Mouse (Mus musculus) hindbrain, embryonic 11.5 days (tissue): ENCODE measurements around the gene Tbc1d9. TPM values are rescaled to one million over a fixed set of nuclear protein-coding genes. Genes with fewer than 3 reads are reported as not detected.

Experiments
- ATAC-seq: fragments of 200-750 bp; cut with Nextera tagmentation; 2 replicates; pipeline ENCODE4 v1.8.0; 2017; ENCODE audit warnings: mild to moderate bottlenecking, moderate TSS enrichment, moderate library complexity; ENCODE audit not compliant: low FRiP score
- DNase-seq: peaks from one replicate; pipeline ENCODE4 v3.0.0-alpha.2; 2015; ENCODE audit warnings: low spot score
- H3K27ac ChIP-seq: fragments of 300-500 bp; sonication (generic); 2 replicates; pipeline ENCODE4 v1.5.1; 2014; ENCODE audit warnings: mild to moderate bottlenecking, low read depth, low read length
- H3K27me3 ChIP-seq: fragments of 300-500 bp; sonication (generic); 2 replicates; pipeline ENCODE4 v1.6.1; 2014; ENCODE audit warnings: mild to moderate bottlenecking, low read length, moderate library complexity, mixed read lengths; ENCODE audit not compliant: control insufficient read depth, insufficient read depth
- H3K36me3 ChIP-seq: fragments of 300-500 bp; sonication (generic); 2 replicates; pipeline ENCODE4 v1.6.1; 2014; ENCODE audit warnings: mild to moderate bottlenecking, low read length, moderate library complexity, mixed read lengths; ENCODE audit not compliant: control insufficient read depth, insufficient read depth
- H3K4me1 ChIP-seq: fragments of 300-500 bp; sonication (generic); replicated peaks from 2 replicates; pipeline ENCODE4 v1.6.1; 2014; ENCODE audit warnings: low read length, mixed read lengths; ENCODE audit not compliant: control insufficient read depth, insufficient read depth
- H3K4me2 ChIP-seq: fragments of 300-500 bp; sonication (generic); replicated peaks from 2 replicates; pipeline ENCODE4 v1.6.1; 2014; ENCODE audit warnings: mild to moderate bottlenecking, low read depth, low read length
- H3K4me3 ChIP-seq: fragments of 300-500 bp; sonication (generic); 2 replicates; pipeline ENCODE4 v1.5.1; 2014; ENCODE audit warnings: low read depth, low read length
- H3K9ac ChIP-seq: fragments of 300-500 bp; sonication (generic); 2 replicates; pipeline ENCODE4 v1.6.1; 2014; ENCODE audit warnings: low read depth, low read length
- H3K9me3 ChIP-seq: fragments of 300-500 bp; sonication (generic); 2 replicates; pipeline ENCODE4 v1.6.1; 2016; ENCODE audit warnings: low read length; ENCODE audit not compliant: control insufficient read depth
- WGBS: fragments of 180-500 bp; shearing (Covaris S2); extraction: QIAGEN DNeasy Blood & Tissue Kit; methylation state at CpG from one replicate; pipeline ENCODE4 v1.1.7; 2014; 5-methylcytosine and 5-hydroxymethylcytosine counted together
- polyA plus RNA-seq: library from polyadenylated mRNA; unstranded; fragments of >200 nt; fragmentation: Nextera tagmentation; extraction: Ambion mirVana; gene quantifications from 2 replicates; pipeline ENCODE4 v1.2.1, GENCODE M21; 2014

Gene Tbc1d9
- 12.8 and 14.8 TPM in 2 replicates for polyA plus RNA-seq

GRCm38 (mm10) chr8:83165235-83165930, at the start of gene Tbc1d9:
Gene Tbc1d9, plus strand, starts transcription at chr8:83165352.
- under 1% methylated on average over 62 of the region's 63 CpGs for WGBS
- no peaks in the 10 kb centered on the region; the same call in 1 of the 2 replicates for H3K27me3 ChIP-seq
- 0 out of 2 replicates have a peak, but pooled peaks cover 2% of the 10 kb centered on the region for H3K4me1 ChIP-seq
- peak within 1 kb of the TSS; percentile 86 for H3K4me3 ChIP-seq
- H3K4me2 ChIP-seq: peak within 1 kb of the TSS; percentile 74
- DNase-seq (peak; percentile 80), ATAC-seq (peak; percentile 93)
- no peaks in the 10 kb centered on the region for H3K36me3 ChIP-seq
- peak within 1 kb of the TSS; percentile 93 for H3K27ac ChIP-seq
- H3K9ac ChIP-seq: peak within 1 kb of the TSS; percentile 97
- no peaks in the 10 kb centered on the region for H3K9me3 ChIP-seq

DNA sequence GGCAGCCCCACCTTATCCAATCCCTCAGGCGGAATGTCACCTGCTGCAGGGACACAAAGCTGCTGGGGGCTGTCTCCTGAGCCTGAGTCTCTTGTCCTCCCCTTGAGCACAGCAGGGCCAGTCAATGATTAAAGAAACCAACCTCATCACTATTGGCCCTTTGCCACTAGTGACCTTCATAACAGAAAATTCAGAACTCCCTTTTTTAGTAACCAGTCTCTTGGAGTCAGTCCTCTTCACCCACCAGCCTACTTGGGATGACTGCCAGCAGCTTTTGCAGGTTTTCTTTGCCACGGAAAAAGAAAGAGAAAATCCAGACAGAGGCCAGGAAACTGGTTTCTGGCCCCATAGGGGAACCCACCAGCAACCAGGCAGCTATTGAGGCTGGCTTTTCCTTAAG, 30.1 kb upstream of the Tbc1d9 start:
- no peak overlapping the region for H3K4me3 ChIP-seq
- ATAC-seq (no peak), DNase-seq (no peak)
- no peak overlapping the region for H3K9ac ChIP-seq
- no peaks in the 10 kb centered on the region for H3K36me3 ChIP-seq
- H3K4me2 ChIP-seq: no peak overlapping the region
- WGBS: 56% methylated on average over 2 of the region's 2 CpGs
- H3K27me3 ChIP-seq: no peaks in the 10 kb centered on the region
- H3K4me1 ChIP-seq: no peaks in the 10 kb centered on the region
- H3K27ac ChIP-seq: no peak overlapping the region
- H3K9me3 ChIP-seq: no peaks in the 10 kb centered on the region

DNA sequence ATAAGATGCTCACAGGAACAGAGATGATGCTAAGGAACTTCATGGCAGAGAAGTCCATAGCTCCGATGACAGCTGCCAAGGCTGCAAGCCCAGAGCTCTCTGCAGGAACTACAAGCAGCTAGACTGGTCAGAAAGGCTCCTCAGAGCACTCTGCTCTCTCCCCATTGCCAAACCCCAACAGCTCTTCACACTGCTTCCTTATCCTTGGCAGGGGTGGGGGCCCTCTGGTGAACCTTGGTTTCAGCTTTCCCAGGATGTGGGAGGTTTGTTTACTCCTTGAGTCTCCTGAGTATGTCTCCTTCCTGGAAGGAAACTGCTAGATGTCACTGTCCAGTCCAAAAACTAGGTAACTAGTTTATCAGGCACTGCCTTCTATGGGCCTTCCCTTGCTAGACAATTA, 25.1 kb upstream of the Tbc1d9 start:
- 86% methylated on average over 1 of the region's 1 CpGs for WGBS
- DNase-seq (no peak), ATAC-seq (no peak)
- H3K27ac ChIP-seq: no peak overlapping the region
- H3K4me3 ChIP-seq: no peak overlapping the region
- H3K9me3 ChIP-seq: no peaks in the 10 kb centered on the region
- no peak overlapping the region for H3K4me2 ChIP-seq
- no peaks in the 10 kb centered on the region for H3K27me3 ChIP-seq
- no peaks in the 10 kb centered on the region for H3K4me1 ChIP-seq
- H3K36me3 ChIP-seq: no peaks in the 10 kb centered on the region
- no peak overlapping the region for H3K9ac ChIP-seq

DNA sequence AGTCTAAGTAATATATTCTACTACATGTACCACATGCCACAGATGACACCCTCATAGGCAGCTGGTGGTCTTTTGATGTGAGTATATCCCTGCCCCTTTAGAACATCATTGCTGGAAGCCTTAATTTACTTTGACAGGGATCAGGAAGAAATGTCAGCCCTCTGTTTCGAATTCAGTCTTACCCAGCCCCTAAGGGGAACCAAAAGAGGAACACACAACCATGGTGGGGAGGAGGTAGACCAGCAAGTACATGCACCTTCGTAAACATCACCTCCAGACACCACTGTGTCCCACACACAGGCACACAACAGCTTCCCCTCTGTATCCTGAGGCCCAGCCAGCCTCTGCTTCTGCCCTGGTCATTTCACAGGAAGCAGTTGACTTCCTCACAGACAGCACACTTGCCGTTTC, 24.4 kb upstream of the Tbc1d9 start:
- H3K9ac ChIP-seq: no peak overlapping the region
- no peak overlapping the region for H3K4me2 ChIP-seq
- no peaks in the 10 kb centered on the region for H3K9me3 ChIP-seq
- 73% methylated on average over 3 of the region's 3 CpGs for WGBS
- H3K4me3 ChIP-seq: no peak overlapping the region
- no peaks in the 10 kb centered on the region for H3K4me1 ChIP-seq
- H3K27ac ChIP-seq: no peak overlapping the region
- H3K27me3 ChIP-seq: no peaks in the 10 kb centered on the region
- H3K36me3 ChIP-seq: no peaks in the 10 kb centered on the region
- no peak for DNase-seq
- ATAC-seq: no peak

GRCm38 (mm10) chr8:83141358-83141757, 23.8 kb upstream of the Tbc1d9 start:
- H3K4me3 ChIP-seq: no peak overlapping the region
- H3K27me3 ChIP-seq: no peaks in the 10 kb centered on the region
- H3K27ac ChIP-seq: no peak overlapping the region
- H3K36me3 ChIP-seq: no peaks in the 10 kb centered on the region
- DNase-seq: no peak
- H3K9me3 ChIP-seq: no peaks in the 10 kb centered on the region
- H3K4me1 ChIP-seq: no peaks in the 10 kb centered on the region
- no peak overlapping the region for H3K9ac ChIP-seq
- 78% methylated on average over 5 of the region's 5 CpGs for WGBS
- ATAC-seq: no peak
- H3K4me2 ChIP-seq: no peak overlapping the region

GRCm38 (mm10) chr8:83144601-83145000, 20.6 kb upstream of the Tbc1d9 start:
- no peak overlapping the region for H3K4me3 ChIP-seq
- DNase-seq (no peak), ATAC-seq (no peak)
- no peaks in the 10 kb centered on the region for H3K9me3 ChIP-seq
- no peaks in the 10 kb centered on the region for H3K27me3 ChIP-seq
- no peak overlapping the region for H3K9ac ChIP-seq
- H3K36me3 ChIP-seq: no peaks in the 10 kb centered on the region
- no peak overlapping the region for H3K4me2 ChIP-seq
- WGBS: 87% methylated on average over 4 of the region's 4 CpGs
- no peak overlapping the region for H3K27ac ChIP-seq
- no peaks in the 10 kb centered on the region for H3K4me1 ChIP-seq

DNA sequence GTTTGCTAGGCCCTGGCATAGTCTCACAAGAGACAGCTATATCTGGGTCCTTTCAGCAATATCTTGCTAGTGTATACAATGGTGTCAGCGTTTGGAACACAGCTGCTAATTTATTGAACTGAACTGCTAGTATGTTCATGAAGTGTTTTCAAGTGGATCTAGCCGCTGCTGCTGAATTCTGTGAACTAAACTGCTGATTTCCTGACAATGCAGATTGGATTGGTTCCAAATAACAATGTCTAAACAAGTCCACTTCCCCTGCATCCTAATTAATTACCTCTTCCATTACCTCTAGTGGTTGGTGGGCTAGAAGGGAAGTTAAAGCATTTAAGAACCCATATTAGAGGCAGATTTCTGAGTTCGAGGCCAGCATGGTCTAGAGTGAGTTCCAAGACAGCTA, 19.7 kb upstream of the Tbc1d9 start:
- H3K27me3 ChIP-seq: no peaks in the 10 kb centered on the region
- no peak overlapping the region for H3K9ac ChIP-seq
- 89% methylated on average over 3 of the region's 3 CpGs for WGBS
- H3K4me3 ChIP-seq: no peak overlapping the region
- ATAC-seq (no peak), DNase-seq (no peak)
- H3K36me3 ChIP-seq: no peaks in the 10 kb centered on the region
- H3K27ac ChIP-seq: no peak overlapping the region
- no peak overlapping the region for H3K4me2 ChIP-seq
- no peaks in the 10 kb centered on the region for H3K9me3 ChIP-seq
- no peaks in the 10 kb centered on the region for H3K4me1 ChIP-seq

- Histone ChIP-seq H3K27me3 (no peaks in the 10 kb centered on the region), H3K9me3 (no peaks in the 10 kb centered on the region), H3K4me2 (no peak overlapping the region), H3K36me3 (no peaks in the 10 kb centered on the region), H3K27ac (no peak overlapping the region), H3K4me3 (no peak overlapping the region), H3K4me1 (no peaks in the 10 kb centered on the region), H3K9ac (no peak overlapping the region)
- WGBS: 92% methylated on average over 6 of the region's 6 CpGs
- no peak for ATAC-seq
- no peak for DNase-seq
These were observed 16.0 kb upstream of the Tbc1d9 start for GRCm38 (mm10) chr8:83149124-83149523.

DNA sequence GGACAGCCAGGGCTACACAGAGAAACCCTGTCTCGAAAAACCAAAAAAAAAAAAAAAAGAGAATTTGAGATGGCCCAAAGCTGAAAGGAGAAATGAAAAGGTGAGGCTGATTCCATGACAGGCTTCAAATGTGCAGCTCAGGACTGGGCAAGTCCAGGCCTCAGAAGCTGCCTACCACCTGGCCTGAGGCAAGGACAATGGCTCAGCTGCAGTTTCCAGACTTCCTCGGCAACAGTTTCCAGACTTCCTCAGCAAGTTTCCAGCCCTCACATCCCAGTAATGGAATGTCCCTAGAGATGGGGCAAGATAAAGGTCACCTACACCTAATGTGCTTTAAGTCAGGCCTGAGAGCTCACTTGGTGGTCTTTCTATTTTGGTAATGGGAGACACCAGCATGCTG, 13.1 kb upstream of the Tbc1d9 start:
- no peak overlapping the region for H3K4me2 ChIP-seq
- no peaks in the 10 kb centered on the region for H3K27me3 ChIP-seq
- H3K4me1 ChIP-seq: no peaks in the 10 kb centered on the region
- WGBS: 81% methylated on average over 2 of the region's 2 CpGs
- H3K36me3 ChIP-seq: no peaks in the 10 kb centered on the region
- DNase-seq: no peak
- H3K4me3 ChIP-seq: no peak overlapping the region
- no peaks in the 10 kb centered on the region for H3K9me3 ChIP-seq
- H3K27ac ChIP-seq: no peak overlapping the region
- no peak for ATAC-seq
- H3K9ac ChIP-seq: no peak overlapping the region
